Mouse (Mus musculus): ENCODE data around the gene Atraid. TPM values are rescaled to one million over a fixed set of nuclear protein-coding genes. Genes with fewer than 3 reads are reported as not detected.

Gene Atraid
- polyA plus RNA-seq, 1 experiment from 2014 or later, result 116 TPM

- Histone ChIP-seq H3K9me3 (replicated peaks) (no peaks in the 10 kb centered on the region), H3K36me3 (peaks cover 8% of the 10 kb centered on the region; the same call in 1 of the 2 replicates), H3K4me1 (replicated peaks) (peaks cover 29% of the 10 kb centered on the region), H3K4me3 (peak overlapping the region; percentile 14; the same call in 1 of the 2 replicates), H3K9ac (no peak overlapping the region), H3K4me2 (peak overlapping the region; percentile 52), H3K27me3 (peaks cover 12% of the 10 kb centered on the region; the same call in 1 of the 2 replicates), H3K27ac (peak overlapping the region; percentile 55; the same call in 1 of the 2 replicates)
- WGBS, result 9% methylated on average over 5 of the region's 5 CpGs
- no peak for ATAC-seq (replicated peaks; ENCODE audit: insufficient number of reproducible peaks, insufficient read depth, low FRiP score, low read depth)
Observed at GRCm38 (mm10) chr5:31082355-31082754, 34.2 kb downstream of the Atraid start.

- ATAC-seq (replicated peaks; ENCODE audit: insufficient number of reproducible peaks, insufficient read depth, low FRiP score, low read depth), result peak; percentile 54; the same call in 1 of the 2 replicates
- H3K4me2 ChIP-seq, result peak overlapping the region; percentile 52
Observed at GRCm38 (mm10) chr5:31082935-31083625, 35.0 kb downstream of the Atraid start.

GRCm38 (mm10) chr5:31083949-31084348, 35.8 kb downstream of the Atraid start:
- WGBS, result 8% methylated on average over 8 of the region's 8 CpGs
- Histone ChIP-seq H3K27me3 (peaks cover 26% of the 10 kb centered on the region), H3K9ac (no peak overlapping the region), H3K4me2 (peak overlapping the region; percentile 52), H3K9me3 (replicated peaks) (no peaks in the 10 kb centered on the region), H3K27ac (peak overlapping the region; percentile 31; the same call in 1 of the 2 replicates), H3K4me1 (replicated peaks) (peaks cover 29% of the 10 kb centered on the region), H3K4me3 (0 out of 2 replicates have a peak overlapping the region, but pooled peaks have one; percentile 4), H3K36me3 (no peaks in the 10 kb centered on the region)
- no peak; the same call in 1 of the 2 replicates for ATAC-seq (replicated peaks; ENCODE audit: insufficient number of reproducible peaks, insufficient read depth, low FRiP score, low read depth)

More at GRCm38 (mm10) chr5:31082935-31083625, 35.0 kb downstream of the Atraid start:
- peaks cover 17% of the 10 kb centered on the region for H3K27me3 ChIP-seq
- H3K27ac ChIP-seq, result peak overlapping the region; percentile 55
- 7% methylated on average over 12 of the region's 12 CpGs for WGBS
- H3K4me1 ChIP-seq (replicated peaks), result peaks cover 29% of the 10 kb centered on the region
- no peaks in the 10 kb centered on the region for H3K9me3 ChIP-seq (replicated peaks)
- H3K9ac ChIP-seq, result no peak overlapping the region; the same call in 1 of the 2 replicates
- peak overlapping the region; percentile 14 for H3K4me3 ChIP-seq
- H3K36me3 ChIP-seq, result peaks cover 1% of the 10 kb centered on the region; the same call in 1 of the 2 replicates

GRCm38 (mm10) chr5:31086606-31087005, 38.5 kb downstream of the Atraid start:
- Histone ChIP-seq H3K4me1 (replicated peaks) (peaks cover 23% of the 10 kb centered on the region), H3K9me3 (replicated peaks) (no peaks in the 10 kb centered on the region), H3K27me3 (peaks cover 52% of the 10 kb centered on the region), H3K4me2 (no peak overlapping the region), H3K36me3 (no peaks in the 10 kb centered on the region), H3K27ac (no peak overlapping the region), H3K4me3 (no peak overlapping the region), H3K9ac (no peak overlapping the region)
- WGBS, result 18% methylated on average over 7 of the region's 7 CpGs
- ATAC-seq (replicated peaks; ENCODE audit: insufficient number of reproducible peaks, insufficient read depth, low FRiP score, low read depth), result no peak

- H3K4me2 ChIP-seq, result no peak overlapping the region
- H3K27ac ChIP-seq, result no peak overlapping the region
- no peak for ATAC-seq (replicated peaks; ENCODE audit: insufficient number of reproducible peaks, insufficient read depth, low FRiP score, low read depth)
- H3K4me1 ChIP-seq (replicated peaks), result peaks cover 22% of the 10 kb centered on the region
- H3K4me3 ChIP-seq, result no peak overlapping the region
- no peaks in the 10 kb centered on the region for H3K36me3 ChIP-seq
- peaks cover 57% of the 10 kb centered on the region for H3K27me3 ChIP-seq
- H3K9me3 ChIP-seq (replicated peaks), result no peaks in the 10 kb centered on the region
- 56% methylated on average over 2 of the region's 2 CpGs for WGBS
- no peak overlapping the region for H3K9ac ChIP-seq
Observed at GRCm38 (mm10) chr5:31087131-31087530, 39.0 kb downstream of the Atraid start.

- peak overlapping the region; percentile 45 for H3K4me3 ChIP-seq
- 5% methylated on average over 44 of the region's 53 CpGs for WGBS
- peak overlapping the region; percentile 73 for H3K4me2 ChIP-seq
- peaks cover 96% of the 10 kb centered on the region for H3K27me3 ChIP-seq
- H3K36me3 ChIP-seq, result no peaks in the 10 kb centered on the region
- no peak overlapping the region for H3K27ac ChIP-seq
- H3K9me3 ChIP-seq (replicated peaks), result no peaks in the 10 kb centered on the region
- H3K9ac ChIP-seq, result 0 out of 2 replicates have a peak overlapping the region, but pooled peaks have one; percentile 28
- no peak for ATAC-seq (replicated peaks; ENCODE audit: insufficient number of reproducible peaks, insufficient read depth, low FRiP score, low read depth)
- H3K4me1 ChIP-seq (replicated peaks), result peaks cover 35% of the 10 kb centered on the region
Observed at GRCm38 (mm10) chr5:31092231-31092975, 44.3 kb downstream of the Atraid start.

GRCm38 (mm10) chr5:31093151-31094041, 45.3 kb downstream of the Atraid start:
- peaks cover 98% of the 10 kb centered on the region for H3K27me3 ChIP-seq
- peak; percentile 20; the same call in 1 of the 2 replicates for ATAC-seq (replicated peaks; ENCODE audit: insufficient number of reproducible peaks, insufficient read depth, low FRiP score, low read depth)
- WGBS, result under 1% methylated on average over 54 of the region's 54 CpGs
- H3K9ac ChIP-seq, result peak overlapping the region; percentile 28; the same call in 1 of the 2 replicates
- H3K36me3 ChIP-seq, result no peaks in the 10 kb centered on the region
- peak overlapping the region; percentile 45 for H3K4me3 ChIP-seq
- no peak overlapping the region for H3K27ac ChIP-seq
- H3K9me3 ChIP-seq (replicated peaks), result no peaks in the 10 kb centered on the region
- H3K4me2 ChIP-seq, result peak overlapping the region; percentile 73
- peaks cover 35% of the 10 kb centered on the region for H3K4me1 ChIP-seq (replicated peaks)

GRCm38 (mm10) chr5:31094100-31094798, 46.1 kb downstream of the Atraid start:
- H3K27ac ChIP-seq, result no peak overlapping the region
- ATAC-seq (replicated peaks; ENCODE audit: insufficient number of reproducible peaks, insufficient read depth, low FRiP score, low read depth), result no peak
- WGBS, result 2% methylated on average over 29 of the region's 29 CpGs
- peaks cover 35% of the 10 kb centered on the region for H3K4me1 ChIP-seq (replicated peaks)
- peak overlapping the region; percentile 73 for H3K4me2 ChIP-seq
- H3K36me3 ChIP-seq, result no peaks in the 10 kb centered on the region
- 0 out of 2 replicates have a peak overlapping the region, but pooled peaks have one; percentile 33 for H3K9ac ChIP-seq
- no peaks in the 10 kb centered on the region for H3K9me3 ChIP-seq (replicated peaks)
- H3K4me3 ChIP-seq, result peak overlapping the region; percentile 45
- H3K27me3 ChIP-seq, result peaks cover 93% of the 10 kb centered on the region

- peak overlapping the region; percentile 73 for H3K4me2 ChIP-seq
- H3K4me1 ChIP-seq (replicated peaks), result peaks cover 35% of the 10 kb centered on the region
- no peaks in the 10 kb centered on the region for H3K36me3 ChIP-seq
- H3K9me3 ChIP-seq (replicated peaks), result no peaks in the 10 kb centered on the region
- peak overlapping the region; percentile 33; the same call in 1 of the 2 replicates for H3K9ac ChIP-seq
- H3K27ac ChIP-seq, result no peak overlapping the region
- peak; percentile 71 for ATAC-seq (replicated peaks; ENCODE audit: insufficient number of reproducible peaks, insufficient read depth, low FRiP score, low read depth)
- H3K27me3 ChIP-seq, result peaks cover 85% of the 10 kb centered on the region
- under 1% methylated on average over 59 of the region's 59 CpGs for WGBS
- peak overlapping the region; percentile 45 for H3K4me3 ChIP-seq
Observed at GRCm38 (mm10) chr5:31094799-31095691, 46.9 kb downstream of the Atraid start.

Data from heart, embryonic 15.5 days (tissue).